Mouse (Mus musculus) heart, adult 2 months (tissue): ENCODE results near the gene Apoa4.

Experiments
- CTCF ChIP-seq: fragments of 200-600 bp; IDR thresholded peaks from 2 replicates; pipeline ENCODE4 v1.8.1; 2022; ENCODE audit warnings: antibody characterized with exemption, mild to moderate bottlenecking, moderate library complexity
- EP300 ChIP-seq: fragments of 200-500 bp; IDR thresholded peaks from 2 replicates; pipeline ENCODE4 v1.6.1; 2011; ENCODE audit warnings: low read depth, low read length, control low read depth; ENCODE audit not compliant: insufficient read depth
- POLR2A ChIP-seq: fragments of 200-500 bp; IDR thresholded peaks from 2 replicates; pipeline ENCODE4 v1.6.1; 2011; ENCODE audit warnings: mild to moderate bottlenecking, low read depth, low read length, control low read depth; ENCODE audit not compliant: insufficient read depth

DNA sequence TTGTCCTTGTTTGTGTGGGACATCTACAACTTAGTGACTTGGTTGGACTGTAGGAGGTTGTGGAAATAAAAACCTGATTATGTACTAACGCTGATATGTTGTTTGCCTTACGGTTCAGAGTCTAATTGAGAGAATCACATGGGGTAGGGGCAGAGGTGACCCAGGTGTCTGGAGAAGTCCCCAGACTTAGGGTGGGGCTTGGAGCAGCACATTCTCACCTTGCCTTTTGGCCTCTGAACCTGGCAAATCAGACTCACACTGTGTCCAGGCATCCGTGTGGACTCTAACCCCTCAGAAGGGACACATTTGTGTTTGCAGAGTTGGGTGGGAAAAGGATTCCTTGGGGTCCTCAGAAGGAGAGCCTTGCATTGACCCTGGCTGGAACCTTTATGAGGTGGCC is 16.4 kb upstream of the Apoa4 start:
- TF ChIP-seq POLR2A: no peak
- no peak for TF ChIP-seq CTCF
- TF ChIP-seq EP300: no peak
